Mouse (Mus musculus): ENCODE measurements around the gene Dhx35.

- TF ChIP-seq CTCF (IDR thresholded peaks at IDR 0.05; ENCODE audit: extremely low read depth, insufficient read depth, low read length) (no peak), POLR2A (IDR thresholded peaks at IDR 0.05; ENCODE audit: extremely low read depth, insufficient read depth, low read length) (no peak)
Observed at GRCm38 (mm10) chr2:158774886-158775285, 19.7 kb upstream of the Dhx35 start.

Measured in cortical plate, adult 2 months (tissue).